Mouse (Mus musculus): ENCODE data around the gene Tmem167. TPM values are rescaled to one million over a fixed set of nuclear protein-coding genes. Genes with fewer than 3 reads are reported as not detected.
"Not testable (repeated sequence)": the region's sequence is repeated elsewhere in the genome, so short reads cannot be mapped to it uniquely, and the experiment has no call there.

Gene Tmem167
- total and polyA plus RNA-seq, 2 experiments from 2014 or later = 8.2 to 24.9 TPM

GRCm38 (mm10) chr13:90089825-90090183 lies 881 bp downstream of the Tmem167 start:
- ATAC-seq (ENCODE audit: insufficient read depth, low read depth) (peak; percentile 57), DNase-seq (ENCODE audit: low spot score) (no peak)
- TF ChIP-seq CTCF (IDR thresholded peaks at IDR 0.05; ENCODE audit: low read depth) (no peak), EP300 (IDR thresholded peaks at IDR 0.05; ENCODE audit: low read depth) (no peak)
- under 1% methylated on average over 25 of the region's 27 CpGs for WGBS
- Histone ChIP-seq H3K9me3 (replicated peaks; ENCODE audit: control insufficient read depth, low read length) (no peaks in the 10 kb centered on the region), H3K4me1 (ENCODE audit: control insufficient read depth, insufficient read depth) (peaks cover 9% of the 10 kb centered on the region), H3K27me3 (ENCODE audit: control insufficient read depth, insufficient read depth, low read length) (no peaks in the 10 kb centered on the region), H3K4me2 (ENCODE audit: low read depth, low read length) (peak overlapping the region; percentile 88), H3K4me3 (ENCODE audit: low read depth, low read length) (peak overlapping the region; percentile 88), H3K36me3 (replicated peaks; ENCODE audit: control insufficient read depth, insufficient read depth, low read length) (no peaks in the 10 kb centered on the region), H3K27ac (ENCODE audit: low read depth) (peak overlapping the region; percentile 74), H3K9ac (replicated peaks; ENCODE audit: low read depth, low read length) (peak overlapping the region; percentile 81)

GRCm38 (mm10) chr13:90101514-90101913 lies 12.6 kb downstream of the Tmem167 start:
- Histone ChIP-seq H3K4me3 (ENCODE audit: low read depth, low read length) (no peak overlapping the region), H3K36me3 (replicated peaks; ENCODE audit: control insufficient read depth, insufficient read depth, low read length) (peaks cover 38% of the 10 kb centered on the region), H3K27ac (ENCODE audit: low read depth) (no peak overlapping the region), H3K9ac (replicated peaks; ENCODE audit: low read depth, low read length) (no peak overlapping the region), H3K9me3 (replicated peaks; ENCODE audit: control insufficient read depth, low read length) (no peaks in the 10 kb centered on the region), H3K4me1 (ENCODE audit: control insufficient read depth, insufficient read depth) (no peaks in the 10 kb centered on the region), H3K27me3 (ENCODE audit: control insufficient read depth, insufficient read depth, low read length) (no peaks in the 10 kb centered on the region), H3K4me2 (ENCODE audit: low read depth, low read length) (no peak overlapping the region)
- TF ChIP-seq CTCF (IDR thresholded peaks at IDR 0.05; ENCODE audit: low read depth) (no peak), EP300 (IDR thresholded peaks at IDR 0.05; ENCODE audit: low read depth) (no peak)
- ATAC-seq (ENCODE audit: insufficient read depth, low read depth) = no peak
- DNase-seq (ENCODE audit: low spot score) = no peak

GRCm38 (mm10) chr13:90106139-90106538 lies 17.2 kb downstream of the Tmem167 start:
- peaks cover 31% of the 10 kb centered on the region for H3K36me3 ChIP-seq (replicated peaks; ENCODE audit: control insufficient read depth, insufficient read depth, low read length)
- no peak for TF ChIP-seq EP300 (IDR thresholded peaks at IDR 0.05; ENCODE audit: low read depth)
- TF ChIP-seq CTCF (IDR thresholded peaks at IDR 0.05; ENCODE audit: low read depth) = no peak
- no peaks in the 10 kb centered on the region for H3K4me1 ChIP-seq (ENCODE audit: control insufficient read depth, insufficient read depth)
- no peak overlapping the region for H3K9ac ChIP-seq (replicated peaks; ENCODE audit: low read depth, low read length)
- H3K4me3 ChIP-seq (ENCODE audit: low read depth, low read length) = no peak overlapping the region
- H3K9me3 ChIP-seq (replicated peaks; ENCODE audit: control insufficient read depth, low read length) = no peaks in the 10 kb centered on the region
- no peaks in the 10 kb centered on the region for H3K27me3 ChIP-seq (ENCODE audit: control insufficient read depth, insufficient read depth, low read length)
- no peak for DNase-seq (ENCODE audit: low spot score)
- 85% methylated on average over 7 of the region's 7 CpGs for WGBS
- no peak for ATAC-seq (ENCODE audit: insufficient read depth, low read depth)
- no peak overlapping the region for H3K4me2 ChIP-seq (ENCODE audit: low read depth, low read length)
- no peak overlapping the region for H3K27ac ChIP-seq (ENCODE audit: low read depth)

DNA sequence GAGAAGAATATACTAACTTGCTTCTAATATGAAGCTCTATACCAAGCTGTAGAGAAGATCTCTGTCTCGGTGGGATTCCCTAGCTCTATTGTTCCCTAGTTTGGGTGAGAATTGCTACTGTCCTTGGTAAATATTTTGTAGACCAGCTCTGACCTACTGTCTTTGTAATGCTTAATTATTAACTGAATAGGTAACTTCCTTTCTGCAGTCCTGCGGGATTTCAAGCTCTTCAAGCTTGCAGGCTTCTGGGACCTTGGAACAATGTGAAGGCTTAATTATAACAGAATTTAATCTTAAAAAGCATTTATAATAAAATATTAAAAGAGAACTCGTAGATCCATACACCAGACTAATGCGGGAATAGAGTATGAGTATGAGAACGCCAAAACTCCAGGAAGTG lies 19.8 kb downstream of the Tmem167 start:
- ATAC-seq (ENCODE audit: insufficient read depth, low read depth); H3K9ac ChIP-seq (replicated peaks; ENCODE audit: low read depth, low read length); H3K27me3 ChIP-seq (ENCODE audit: control insufficient read depth, insufficient read depth, low read length); H3K27ac ChIP-seq (ENCODE audit: low read depth); H3K4me3 ChIP-seq (ENCODE audit: low read depth, low read length); H3K4me1 ChIP-seq (ENCODE audit: control insufficient read depth, insufficient read depth); H3K9me3 ChIP-seq (replicated peaks; ENCODE audit: control insufficient read depth, low read length); DNase-seq (ENCODE audit: low spot score); H3K4me2 ChIP-seq (ENCODE audit: low read depth, low read length): not testable (repeated sequence)
- H3K36me3 ChIP-seq (replicated peaks; ENCODE audit: control insufficient read depth, insufficient read depth, low read length) = peaks cover 24% of the 10 kb centered on the region
- WGBS = 92% methylated on average over 5 of the region's 5 CpGs

DNA sequence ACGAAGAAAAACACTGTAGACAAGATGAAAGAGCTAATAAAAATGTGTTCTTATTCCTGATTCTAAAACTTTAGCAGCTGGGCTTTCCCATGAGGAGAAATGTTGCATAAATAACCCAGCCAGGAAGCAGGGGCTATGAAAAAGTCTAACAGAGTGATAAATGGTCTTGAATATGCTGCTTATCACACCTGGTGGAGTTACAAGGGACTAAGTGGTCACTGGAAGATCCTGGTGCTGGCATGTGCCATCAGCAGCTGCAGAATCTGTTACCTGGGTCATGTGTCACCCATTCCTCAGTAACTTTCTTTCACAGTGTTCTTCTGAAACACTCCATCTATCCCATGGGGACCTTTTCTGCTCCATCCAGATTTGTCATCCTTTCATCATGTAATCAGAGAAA lies 22.8 kb downstream of the Tmem167 start:
- ATAC-seq (ENCODE audit: insufficient read depth, low read depth) = no peak
- 72% methylated on average over 1 of the region's 1 CpGs for WGBS

DNA sequence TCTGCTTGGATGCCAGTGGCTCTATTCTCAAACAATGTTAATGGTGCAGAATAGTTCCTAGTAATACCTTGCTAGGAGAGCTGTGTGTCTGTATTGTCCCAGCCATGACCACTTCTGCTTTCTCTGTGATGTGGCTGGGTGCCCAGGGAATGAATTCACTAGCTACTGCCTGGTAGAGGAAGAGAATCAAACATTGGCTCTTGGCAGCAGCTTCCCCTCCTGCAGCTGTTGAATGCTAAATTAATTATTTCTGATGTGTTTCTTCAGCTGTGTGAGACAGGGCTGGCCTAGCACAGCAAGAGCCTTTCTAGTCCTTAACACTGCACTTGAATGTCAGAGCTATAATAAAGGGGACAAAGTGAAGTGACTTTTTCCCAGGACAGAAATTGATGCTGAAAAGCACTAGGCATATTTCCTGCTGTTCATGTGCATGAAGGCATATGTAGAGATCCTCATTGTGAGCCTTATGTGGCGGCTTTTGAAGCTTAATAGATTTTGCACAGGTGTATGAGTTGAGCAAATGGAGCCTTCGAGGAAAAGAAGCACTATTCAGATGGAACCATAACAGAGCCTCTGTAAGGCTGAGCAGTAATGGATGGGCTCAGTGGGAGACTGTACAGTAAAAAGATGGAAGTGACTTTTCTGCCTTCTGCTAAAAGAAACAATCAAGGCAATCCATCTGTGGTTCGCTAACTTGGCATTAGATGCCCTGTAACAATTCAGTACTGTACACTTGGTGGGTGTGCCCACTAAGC lies 47.4 kb downstream of the Tmem167 start:
- ATAC-seq (ENCODE audit: insufficient read depth, low read depth) (no peak), DNase-seq (ENCODE audit: low spot score) (no peak)
- no peaks in the 10 kb centered on the region for H3K27me3 ChIP-seq (ENCODE audit: control insufficient read depth, insufficient read depth, low read length)
- no peak for TF ChIP-seq CTCF (IDR thresholded peaks at IDR 0.05; ENCODE audit: low read depth)
- TF ChIP-seq EP300 (IDR thresholded peaks at IDR 0.05; ENCODE audit: low read depth) = no peak
- WGBS = 86% methylated on average over 3 of the region's 3 CpGs
- H3K27ac ChIP-seq (ENCODE audit: low read depth) = no peak overlapping the region
- no peaks in the 10 kb centered on the region for H3K9me3 ChIP-seq (replicated peaks; ENCODE audit: control insufficient read depth, low read length)
- H3K4me3 ChIP-seq (ENCODE audit: low read depth, low read length) = no peak overlapping the region
- no peak overlapping the region for H3K9ac ChIP-seq (replicated peaks; ENCODE audit: low read depth, low read length)
- H3K36me3 ChIP-seq (replicated peaks; ENCODE audit: control insufficient read depth, insufficient read depth, low read length) = no peaks in the 10 kb centered on the region
- no peak overlapping the region for H3K4me2 ChIP-seq (ENCODE audit: low read depth, low read length)
- H3K4me1 ChIP-seq (ENCODE audit: control insufficient read depth, insufficient read depth) = no peaks in the 10 kb centered on the region

More for the DNA sequence above, 22.8 kb downstream of the Tmem167 start:
- no peaks in the 10 kb centered on the region for H3K4me1 ChIP-seq (ENCODE audit: control insufficient read depth, insufficient read depth)
- no peak overlapping the region for H3K4me3 ChIP-seq (ENCODE audit: low read depth, low read length)
- H3K27me3 ChIP-seq (ENCODE audit: control insufficient read depth, insufficient read depth, low read length) = no peaks in the 10 kb centered on the region
- H3K4me2 ChIP-seq (ENCODE audit: low read depth, low read length) = no peak overlapping the region
- DNase-seq (ENCODE audit: low spot score) = no peak
- H3K27ac ChIP-seq (ENCODE audit: low read depth) = no peak overlapping the region
- no peaks in the 10 kb centered on the region for H3K36me3 ChIP-seq (replicated peaks; ENCODE audit: control insufficient read depth, insufficient read depth, low read length)
- TF ChIP-seq EP300 (IDR thresholded peaks at IDR 0.05; ENCODE audit: low read depth) = no peak
- no peak for TF ChIP-seq CTCF (IDR thresholded peaks at IDR 0.05; ENCODE audit: low read depth)
- no peak overlapping the region for H3K9ac ChIP-seq (replicated peaks; ENCODE audit: low read depth, low read length)
- H3K9me3 ChIP-seq (replicated peaks; ENCODE audit: control insufficient read depth, low read length) = no peaks in the 10 kb centered on the region
